Mouse (Mus musculus): ENCODE results near the gene Frmd4b. TPM values are rescaled to one million over a fixed set of nuclear protein-coding genes. Genes with fewer than 3 reads are reported as not detected.

Frmd4b gene
- total and polyA plus RNA-seq, 3 experiments = 0.13 to 0.70 (median 0.13) TPM

DNA sequence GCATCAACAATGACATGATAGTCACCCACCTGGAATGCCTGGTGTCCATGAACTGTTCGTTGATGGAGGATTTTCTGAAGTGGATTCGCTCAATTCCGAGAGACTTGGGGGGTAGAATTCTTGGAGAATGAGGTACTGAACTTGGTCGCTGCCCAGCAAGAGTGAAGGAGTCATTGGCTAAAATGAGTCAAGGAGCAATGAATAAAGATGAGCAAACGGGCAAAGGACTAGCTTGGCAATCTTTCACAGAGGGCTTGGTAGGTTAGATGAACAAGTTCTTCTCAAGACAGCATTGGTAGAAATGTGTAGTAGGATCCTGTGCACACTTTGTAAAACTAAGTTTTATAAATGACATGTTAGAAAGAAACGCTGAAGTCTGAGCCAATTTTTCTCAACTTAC is 317.2 kb downstream of the Frmd4b start:
- Histone ChIP-seq H3K27me3 (replicated peaks) (no peaks in the 10 kb centered on the region), H3K4me3 (replicated peaks in 1 of 3; ENCODE audit: low read depth in 2 of 3, low read length in 2 of 3, poor library complexity in 1 of 3) (no peak overlapping the region), H3K27ac (ENCODE audit: insufficient read depth, low read depth) (no peak overlapping the region), H3K79me2 (replicated peaks; ENCODE audit: control insufficient read depth, extremely low read depth, insufficient read depth, poor library complexity, severe bottlenecking) (no peaks in the 10 kb centered on the region), H3K4me2 (ENCODE audit: insufficient read depth, low read depth, poor library complexity, severe bottlenecking) (no peak overlapping the region), H3K4me1 (ENCODE audit: control insufficient read depth in 1 of 2, insufficient read depth in 2 of 2) (peaks cover 0 to 35% of the 10 kb centered on the region in 2 experiments; a peak in 2 of 4 replicates), H3K9ac (ENCODE audit: insufficient read depth, low read depth) (no peak overlapping the region), H3K9me3 (replicated peaks; ENCODE audit: low read length) (no peaks in the 10 kb centered on the region), H3K36me3 (replicated peaks in 1 of 2; ENCODE audit: control insufficient read depth in 1 of 2, insufficient read depth in 1 of 2, low read length in 1 of 2) (no peaks in the 10 kb centered on the region)
- dilution Hi-C loops (cut with MboI; ENCODE audit: extremely low pct_ligation_motif_present, extremely low pct_unique_long_range_greater_than_20kb, low sequenced_read_pairs) (no loop called here), in situ Hi-C loops (cut with MboI; ENCODE audit: low pct_ligation_motif_present, low pct_unique_long_range_greater_than_20kb, low sequenced_read_pairs) (no loop called here)
- TF ChIP-seq ELF1 (IDR thresholded peaks at IDR 0.05; ENCODE audit: low read depth, low read length) (no peak), NELFE (IDR thresholded peaks at IDR 0.05; ENCODE audit: low read depth, low read length) (no peak), ETS1 (conservative IDR thresholded peaks at IDR 0.05; ENCODE audit: low read depth, low read length) (no peak), NRF1 (IDR thresholded peaks at IDR 0.05; ENCODE audit: low read depth, low read length) (no peak)
- DNase-seq (ENCODE audit: extremely low read depth) = no peak

DNA sequence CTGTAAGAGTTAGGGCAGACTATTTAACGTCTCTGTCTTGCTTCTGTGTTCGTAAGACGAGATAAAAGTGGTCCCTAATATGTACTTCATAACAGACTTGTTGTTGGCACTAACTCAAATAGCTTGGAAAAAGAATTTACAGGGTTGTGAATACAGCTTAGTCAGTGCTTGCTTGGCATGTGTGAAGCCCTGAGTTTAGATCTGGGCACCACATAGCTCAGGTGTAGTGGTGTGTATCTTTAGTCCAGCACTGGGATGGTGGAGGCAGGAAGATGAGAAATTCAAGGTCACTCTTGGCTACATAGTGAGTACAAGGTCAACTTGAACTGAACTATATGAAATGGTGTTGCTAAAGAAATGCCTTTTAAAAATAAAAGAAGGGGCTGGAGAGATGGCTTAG is 320.2 kb downstream of the Frmd4b start:
- no peak for TF ChIP-seq UBTF (IDR thresholded peaks at IDR 0.05; ENCODE audit: low read depth, low read length)
- TF ChIP-seq GABPA (IDR thresholded peaks at IDR 0.05; ENCODE audit: insufficient replicate concordance, low read depth, low read length) = no peak
- no peak for TF ChIP-seq NRF1 (IDR thresholded peaks at IDR 0.05; ENCODE audit: low read depth, low read length)
- TF ChIP-seq USF2 (conservative IDR thresholded peaks at IDR 0.05; ENCODE audit: low read depth, low read length) = no peak
- TF ChIP-seq TCF12 (IDR thresholded peaks at IDR 0.05; ENCODE audit: low read depth, low read length) = no peak
- no peak for TF ChIP-seq JUND (conservative IDR thresholded peaks at IDR 0.05; ENCODE audit: low read depth, low read length)
- TF ChIP-seq RCOR1 (conservative IDR thresholded peaks at IDR 0.05; ENCODE audit: low read depth, low read length) = no peak
- no peak for TF ChIP-seq JUN (IDR thresholded peaks at IDR 0.05; ENCODE audit: insufficient read depth, low read depth, low read length)
- no peak for TF ChIP-seq NELFE (IDR thresholded peaks at IDR 0.05; ENCODE audit: low read depth, low read length)
- TF ChIP-seq PAX5 (IDR thresholded peaks at IDR 0.05; ENCODE audit: low read length) = no peak
- no peak for TF ChIP-seq ZKSCAN1 (IDR thresholded peaks at IDR 0.05; ENCODE audit: borderline replicate concordance, low read depth, low read length)
- TF ChIP-seq MAX (IDR thresholded peaks at IDR 0.05; ENCODE audit: low read length) = no peak
- H3K27ac ChIP-seq (ENCODE audit: insufficient read depth, low read depth) = no peak overlapping the region
- H3K79me2 ChIP-seq (replicated peaks; ENCODE audit: control insufficient read depth, extremely low read depth, insufficient read depth, poor library complexity, severe bottlenecking) = no peaks in the 10 kb centered on the region
- DNase-seq (ENCODE audit: extremely low read depth) = no peak
- H3K4me2 ChIP-seq (ENCODE audit: insufficient read depth, low read depth, poor library complexity, severe bottlenecking) = no peak overlapping the region
- in situ Hi-C loops (cut with MboI; ENCODE audit: low pct_ligation_motif_present, low pct_unique_long_range_greater_than_20kb, low sequenced_read_pairs) (loop anchor here (10.0 kb wide), 1 partner anchor 108 kb away; no protein-coding TSS in a partner anchor), dilution Hi-C loops (cut with MboI; ENCODE audit: extremely low pct_ligation_motif_present, extremely low pct_unique_long_range_greater_than_20kb, low sequenced_read_pairs) (no loop called here)
- no peak overlapping the region for H3K4me3 ChIP-seq (replicated peaks in 1 of 3; ENCODE audit: low read depth in 2 of 3, low read length in 2 of 3, poor library complexity in 1 of 3)
- peaks cover 19 to 66% of the 10 kb centered on the region in 2 experiments for H3K4me1 ChIP-seq (ENCODE audit: control insufficient read depth in 1 of 2, insufficient read depth in 2 of 2)
- H3K36me3 ChIP-seq (replicated peaks in 1 of 2; ENCODE audit: control insufficient read depth in 1 of 2, insufficient read depth in 1 of 2, low read length in 1 of 2) = no peaks in the 10 kb centered on the region
- H3K27me3 ChIP-seq (replicated peaks) = no peaks in the 10 kb centered on the region
- H3K9me3 ChIP-seq (replicated peaks; ENCODE audit: low read length) = no peaks in the 10 kb centered on the region
- H3K9ac ChIP-seq (ENCODE audit: insufficient read depth, low read depth) = no peak overlapping the region

All from CH12.LX (cell line).